7 mouse cellular contexts compared by ENCODE assay signal in genomic region chr15:77036320-77036988, GRCm38 (mm10). TPM values are rescaled to one million over a fixed set of nuclear protein-coding genes. Genes with fewer than 3 reads are reported as not detected.
DNase-seq lines count a peak whose midpoint lies in the region; ATAC-seq and TF ChIP-seq lines count a peak whose summit lies in the region.

No protein-coding gene starts in this region.

- H3K9ac ChIP-seq in intestine, embryonic 15.5 days, result 0 out of 2 replicates have a peak overlapping the region, but pooled peaks have one; percentile 26

- POLR2A ChIA-PET in Patski (lab: Charles Lee), result interaction anchor here (0.9 kb wide), 1 partner anchor 18 kb away, joined by 3 read pairs; no protein-coding TSS in a partner anchor

- peak; percentile 82 for DNase-seq in Patski (ENCODE audit: low read depth, low spot score)
- DNase-seq in adrenal gland, postnatal 36 days, result peak; percentile 74 to 85
- DNase-seq in gastrocnemius, postnatal 36 days, result peak; percentile 85 to 91
- peak; percentile 61 to 66 for DNase-seq in lung, adult 18-20 months
- peak; percentile 93 for DNase-seq in skeletal muscle tissue, adult 2 months (ENCODE audit: low read depth, low spot score)

- intact Hi-C loops in gastrocnemius, postnatal 36 days (cut with DNase I), result no loop called here

- 0 out of 2 replicates have a peak overlapping the region, but pooled peaks have one; percentile 33 for H3K4me2 ChIP-seq in intestine, embryonic 15.5 days (replicated peaks)

- no peak for TF ChIP-seq CTCF in Patski (IDR thresholded peaks at IDR 0.05)

- WGBS in intestine, embryonic 15.5 days, result 46% methylated on average over 11 of the region's 11 CpGs

- no peaks in the 10 kb centered on the region for H3K36me3 ChIP-seq in intestine, embryonic 15.5 days

- H3K27ac ChIP-seq in intestine, embryonic 15.5 days, result peak overlapping the region; percentile 99

- in situ Hi-C loops in Patski (cut with MboI; ENCODE audit: low pct_unique_long_range_greater_than_20kb), result loop anchor here (5.0 kb wide), 1 partner anchor 116 kb away; no protein-coding TSS in a partner anchor

- no peaks in the 10 kb centered on the region for H3K9me3 ChIP-seq in intestine, embryonic 15.5 days

- peak; percentile 78 for ATAC-seq in Patski
- peak; percentile 77 for ATAC-seq in intestine, embryonic 15.5 days
- ATAC-seq in erythroid progenitor cell, adult 5-6 weeks (replicated peaks; ENCODE audit: low FRiP score, poor library complexity, severe bottlenecking), result no peak

- H3K4me3 ChIP-seq in intestine, embryonic 15.5 days (replicated peaks), result no peak overlapping the region

- no peaks in the 10 kb centered on the region for H3K27me3 ChIP-seq in Patski
- no peaks in the 10 kb centered on the region for H3K27me3 ChIP-seq in intestine, embryonic 15.5 days (replicated peaks)

- peaks cover 26% of the 10 kb centered on the region for H3K4me1 ChIP-seq in intestine, embryonic 15.5 days (replicated peaks)

- CTCF ChIA-PET in Patski (lab: Charles Lee), result interaction anchor here (0.8 kb wide), 1 partner anchor 322 kb away, joined by 3 read pairs; no protein-coding TSS in a partner anchor

RNA-seq across cellular contexts. Expression of gene Apol6, which starts 8.1 kb away (rescaled TPM):
- polyA plus RNA-seq in Patski (2021), result 0.05 TPM
- total RNA-seq in adrenal gland, postnatal 36 days (2021), result 10 to 100 TPM; 12.9 to 22.4 TPM
- total RNA-seq in gastrocnemius, postnatal 36 days (2021), result 10 to 100 TPM; 34.5 to 38.8 TPM
- polyA plus RNA-seq in intestine, embryonic 15.5 days (2015; fragmentation: Nextera tagmentation; extraction: Ambion mirVana), result 0.63 and 0.69 TPM in 2 replicates
- total RNA-seq in erythroid progenitor cell, adult 5-6 weeks (2015; ENCODE audit: low replicate concordance), result not detected in 2 replicates
- total RNA-seq in erythroid progenitor cell, adult 5-6 weeks (2017; ENCODE audit: low replicate concordance), result not detected in 2 replicates

RNA-seq across cellular contexts. Expression of gene Mb, which starts 14.0 kb away (rescaled TPM):
- polyA plus RNA-seq in Patski (2021), result not detected
- 1 to 10 TPM in 1 of 2 experiments, under 1 TPM in 1; 0.43 to 1.7 TPM for total RNA-seq in adrenal gland, postnatal 36 days (2021)
- 1,000 to 10,000 TPM; 2,788 to 3,377 TPM for total RNA-seq in gastrocnemius, postnatal 36 days (2021)
- polyA plus RNA-seq in intestine, embryonic 15.5 days (2015; fragmentation: Nextera tagmentation; extraction: Ambion mirVana), result 0.24 and 0.44 TPM in 2 replicates
- total RNA-seq in erythroid progenitor cell, adult 5-6 weeks (2015; ENCODE audit: low replicate concordance), result not detected in 2 replicates
- total RNA-seq in erythroid progenitor cell, adult 5-6 weeks (2017; ENCODE audit: low replicate concordance), result not detected in 2 replicates

Comparison
In these comparisons a context has a peak if more than half of its experiments do, and no peak if none do; other contexts are left out.
1. RNA of gene Apol6, which starts 8.1 kb away (total RNA-seq): 34.5 to 38.8 TPM in gastrocnemius, postnatal 36 days and 12.9 to 22.4 TPM in adrenal gland, postnatal 36 days; not detected in erythroid progenitor cell, adult 5-6 weeks; every median in the first group is over 10 times any median in the second.
2. RNA of gene Mb, which starts 14.0 kb away (total RNA-seq): 2,788 to 3,377 TPM in gastrocnemius, postnatal 36 days; 0.43 to 1.7 TPM in adrenal gland, postnatal 36 days and not detected in erythroid progenitor cell, adult 5-6 weeks; every median in the first group is over 1,000 times any median in the second.
3. Peak in every context shown above with its lines, with median percentiles within 50 percentile points of each other: DNase-seq.